Mouse (Mus musculus): Measurements from ENCODE around the gene Chp2. TPM values are rescaled to one million over a fixed set of nuclear protein-coding genes. Genes with fewer than 3 reads are reported as not detected.
A peak's percentile ranks its signal among the peaks of the same experiment; 100 is the strongest.
"Not testable (repeated sequence)": the region's sequence is repeated elsewhere in the genome, so short reads cannot be mapped to it uniquely, and the experiment has no call there.

Gene Chp2
- total RNA-seq, 4 experiments from 2014 or later = 2.5 to 4.3 (median 3.4) TPM

- no peak for DNase-seq (ENCODE audit: low spot score in 2 of 2)
Measured at GRCm38 (mm10) chr7:122242260-122242659, 23.0 kb downstream of the Chp2 start.

GRCm38 (mm10) chr7:122242744-122243143 lies 23.4 kb downstream of the Chp2 start:
- DNase-seq (ENCODE audit: low spot score in 2 of 2) = not testable (repeated sequence)

- no peak for DNase-seq (ENCODE audit: low spot score in 2 of 2)
Measured at GRCm38 (mm10) chr7:122244166-122244565, 24.9 kb downstream of the Chp2 start.

- DNase-seq (ENCODE audit: low spot score in 2 of 2) = no peak
Measured at GRCm38 (mm10) chr7:122244584-122244983, 25.3 kb downstream of the Chp2 start.

GRCm38 (mm10) chr7:122245976-122246375 lies 26.7 kb downstream of the Chp2 start:
- DNase-seq (ENCODE audit: low spot score in 2 of 2) = no peak

GRCm38 (mm10) chr7:122247254-122247864 lies 28.1 kb downstream of the Chp2 start:
- no peak for DNase-seq (ENCODE audit: low spot score in 2 of 2)

- DNase-seq (ENCODE audit: low spot score in 2 of 2) = no peak
Measured at GRCm38 (mm10) chr7:122249321-122249821, 30.1 kb downstream of the Chp2 start.

- peak; percentile 12 to 14 for DNase-seq (ENCODE audit: low spot score in 2 of 2)
Measured at GRCm38 (mm10) chr7:122251197-122252011, 32.1 kb downstream of the Chp2 start.

GRCm38 (mm10) chr7:122256722-122257121 lies 37.4 kb downstream of the Chp2 start:
- no peak for DNase-seq (ENCODE audit: low spot score in 2 of 2)

- no peak for DNase-seq (ENCODE audit: low spot score in 2 of 2)
Measured at GRCm38 (mm10) chr7:122258521-122258920, 39.2 kb downstream of the Chp2 start.

- no peak for DNase-seq (ENCODE audit: low spot score in 2 of 2)
Measured at GRCm38 (mm10) chr7:122260055-122260602, 40.8 kb downstream of the Chp2 start.

GRCm38 (mm10) chr7:122268983-122269486 lies 49.7 kb downstream of the Chp2 start:
- DNase-seq (ENCODE audit: low spot score in 2 of 2) = no peak

GRCm38 (mm10) chr7:122272334-122272733 lies 53.0 kb downstream of the Chp2 start:
- no peak for DNase-seq (ENCODE audit: low spot score in 2 of 2)

Other genes starting within 250 kb of the Chp2 start
- 10 to 100 TPM; 11.1 to 11.9 (median 11.6) TPM for gene Cog7, start 237.8 kb upstream of the Chp2 start, total RNA-seq (2022)
- 10 to 100 TPM; 13.3 to 17.0 (median 15.2) TPM for gene Gga2, start 198.3 kb upstream of the Chp2 start, total RNA-seq (2022)
- 10 to 100 TPM; 18.3 to 22.9 (median 21.0) TPM for gene Ubfd1, start 152.3 kb upstream of the Chp2 start, total RNA-seq (2022)
- 1 to 10 TPM; 6.4 to 9.3 (median 8.0) TPM for gene Ears2, start 152.2 kb upstream of the Chp2 start, total RNA-seq (2022)
- gene Ndufab1, start 117.6 kb upstream of the Chp2 start, total RNA-seq (2022) = 100 to 1,000 TPM; 535 to 610 (median 563) TPM
- 1 to 10 TPM in 1 of 4 experiments, under 1 TPM in 3; 0.24 to 1.2 (median 0.42) TPM for gene Palb2, start 86.5 kb upstream of the Chp2 start, total RNA-seq (2022)
- gene Dctn5, start 86.5 kb upstream of the Chp2 start, total RNA-seq (2022) = 10 to 100 TPM; 16.2 to 18.3 (median 17.6) TPM
- gene Plk1, start 60.1 kb upstream of the Chp2 start, total RNA-seq (2022) = under 1 TPM in 1 of 4 experiments, not detected in 3; 0.13 TPM
- gene Ern2, start 33.3 kb upstream of the Chp2 start, total RNA-seq (2022) = not detected
- 1 to 10 TPM in 1 of 4 experiments, under 1 TPM in 3; 0.15 to 1.2 (median 0.73) TPM for gene Prkcb, start 69.3 kb downstream of the Chp2 start, total RNA-seq (2022)